Mouse (Mus musculus): ENCODE results near the gene Sgsm1.

Sgsm1 gene

DNA sequence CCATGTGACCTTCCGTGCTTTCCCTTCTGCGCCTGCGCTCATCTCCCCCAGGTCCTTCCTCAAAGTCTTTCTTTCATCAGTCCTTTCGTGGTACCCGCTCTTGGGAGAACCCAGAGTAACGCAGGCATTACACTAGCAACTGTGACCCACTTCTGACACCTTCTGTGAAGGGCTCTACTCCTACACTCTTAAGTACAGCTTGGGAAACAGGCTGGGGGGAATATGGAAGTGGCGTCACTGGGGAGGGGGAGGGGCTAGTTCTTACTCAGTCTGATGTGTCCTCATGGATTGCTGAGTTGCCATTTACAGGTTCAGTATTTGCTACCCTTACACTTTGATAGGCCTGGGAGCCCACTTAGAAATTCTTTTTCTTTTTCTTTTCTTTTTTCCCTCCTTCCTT, 29.0 kb downstream of the Sgsm1 start:
- no peak for DNase-seq (ENCODE audit: low spot score)

DNA sequence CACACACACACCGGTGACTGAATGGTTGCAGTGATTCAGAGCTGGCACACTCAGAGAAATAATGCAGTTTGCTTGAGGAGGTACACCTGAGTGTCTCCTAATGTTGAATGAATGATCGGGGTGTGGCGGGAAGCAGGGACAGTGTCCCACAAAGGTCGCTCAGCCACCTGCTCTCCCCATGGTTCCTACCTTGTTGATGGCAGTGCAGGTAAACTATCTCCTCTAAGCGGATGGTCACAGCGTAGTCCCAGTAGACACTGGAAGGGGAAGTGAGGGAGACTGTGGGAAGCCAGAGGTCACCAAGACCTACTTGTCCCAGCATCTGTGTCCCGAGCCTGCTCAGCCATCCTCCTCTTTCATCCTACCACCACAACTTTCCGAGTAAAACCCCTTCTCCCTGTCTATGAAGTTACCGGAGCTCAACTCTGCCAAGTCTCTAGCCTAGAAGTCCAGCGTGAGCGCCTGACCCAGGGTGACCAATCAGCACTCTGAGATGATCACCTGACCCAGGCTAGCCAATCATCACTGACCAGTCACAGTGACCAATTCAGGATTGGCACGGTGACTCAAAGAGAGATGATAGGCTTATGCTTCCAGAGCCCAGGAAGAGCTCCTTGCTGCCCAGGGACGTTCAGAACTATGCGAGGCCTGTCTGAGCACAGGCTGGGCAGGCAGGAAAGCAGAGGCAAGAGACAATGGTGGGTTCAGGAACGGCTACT, 30.3 kb downstream of the Sgsm1 start:
- no peak for DNase-seq (ENCODE audit: low spot score)

DNA sequence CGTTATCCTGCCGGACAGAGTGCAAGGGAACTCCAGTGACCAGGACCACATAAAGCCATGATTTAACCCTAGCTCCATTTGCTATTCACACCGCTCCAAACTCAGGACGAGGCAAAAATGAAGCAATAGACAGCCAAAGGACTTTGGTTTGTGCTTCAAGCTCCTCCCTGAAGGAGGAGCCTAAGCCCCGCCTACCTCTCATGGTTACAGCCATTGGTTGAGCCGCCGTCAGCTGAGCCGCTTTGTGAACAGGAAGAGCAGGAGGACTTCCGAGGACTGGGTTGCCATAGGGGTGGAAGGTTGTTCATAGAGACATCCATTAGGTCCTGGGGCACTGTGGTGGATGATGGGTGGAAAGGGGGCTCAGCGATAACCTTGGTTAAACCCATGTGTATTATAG, 34.7 kb downstream of the Sgsm1 start:
- DNase-seq (ENCODE audit: low spot score): no peak

DNA sequence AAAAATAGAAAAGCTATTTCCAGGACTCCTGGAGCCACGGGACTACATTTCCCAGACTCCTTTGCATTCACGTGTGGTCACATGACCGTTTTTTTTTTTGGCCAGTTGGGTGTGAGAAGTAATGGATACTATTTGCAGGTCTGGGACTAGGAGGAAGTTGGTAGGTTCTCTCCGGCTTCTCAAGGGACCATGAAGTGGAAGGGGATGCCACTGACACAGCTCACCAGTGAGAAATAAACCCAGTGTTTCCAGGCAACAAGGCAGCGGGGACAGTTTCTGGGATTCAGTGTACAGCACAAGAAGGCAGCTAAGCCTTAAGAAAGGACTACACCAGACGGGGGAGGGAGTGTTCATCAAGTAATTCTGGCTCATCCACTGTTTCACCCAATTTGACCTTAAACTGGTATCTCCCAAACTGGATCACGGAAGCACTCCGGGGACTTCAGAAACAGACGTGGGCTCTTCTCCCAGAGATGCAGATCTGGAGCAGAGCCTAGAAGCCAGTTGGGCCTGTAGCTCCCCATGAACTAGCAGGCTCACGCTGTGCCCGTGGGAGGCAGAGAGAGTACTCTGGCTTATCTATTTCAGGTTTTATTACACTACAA, 39.3 kb downstream of the Sgsm1 start:
- DNase-seq (ENCODE audit: low spot score): no peak

DNA sequence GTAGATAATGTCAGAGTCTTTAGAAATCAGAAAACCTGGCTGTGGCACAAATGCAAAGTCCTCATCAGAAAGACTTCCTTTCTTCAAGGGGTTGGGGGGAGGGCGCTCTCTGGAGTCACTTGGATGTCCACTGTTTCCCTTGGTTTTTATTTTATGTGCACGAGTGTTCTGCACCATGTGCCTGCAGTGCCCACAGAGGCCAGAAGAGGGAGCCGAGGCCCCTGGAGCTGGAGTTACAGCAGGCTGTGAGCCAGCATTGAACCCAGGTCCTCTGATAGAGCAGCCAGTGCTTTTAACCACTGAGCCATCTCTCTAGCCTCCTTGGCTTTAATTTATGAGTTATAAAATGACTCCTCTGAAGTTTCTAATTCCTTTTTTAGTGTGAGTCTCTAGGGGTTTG, 40.5 kb downstream of the Sgsm1 start:
- no peak for DNase-seq (ENCODE audit: low spot score)

DNA sequence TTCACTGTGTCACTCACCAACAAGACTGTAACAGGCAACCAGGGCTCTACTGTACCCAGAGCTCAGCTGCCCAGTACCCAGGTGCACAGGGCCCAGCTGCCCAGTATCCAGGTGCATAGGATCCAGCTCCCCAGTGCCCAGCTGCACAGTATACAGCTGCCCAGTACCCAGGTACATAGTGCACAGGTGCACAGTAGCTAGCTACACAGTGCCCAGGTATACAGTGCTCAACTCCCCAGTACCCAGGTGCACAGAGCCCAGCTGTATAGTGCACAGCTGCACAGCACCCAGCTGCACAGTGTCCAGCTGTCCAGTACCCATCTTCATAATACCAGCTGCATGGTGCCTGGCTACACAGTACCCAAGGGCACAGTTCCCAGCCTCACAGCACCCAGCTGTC, 42.3 kb downstream of the Sgsm1 start:
- DNase-seq (ENCODE audit: low spot score): no peak

DNA sequence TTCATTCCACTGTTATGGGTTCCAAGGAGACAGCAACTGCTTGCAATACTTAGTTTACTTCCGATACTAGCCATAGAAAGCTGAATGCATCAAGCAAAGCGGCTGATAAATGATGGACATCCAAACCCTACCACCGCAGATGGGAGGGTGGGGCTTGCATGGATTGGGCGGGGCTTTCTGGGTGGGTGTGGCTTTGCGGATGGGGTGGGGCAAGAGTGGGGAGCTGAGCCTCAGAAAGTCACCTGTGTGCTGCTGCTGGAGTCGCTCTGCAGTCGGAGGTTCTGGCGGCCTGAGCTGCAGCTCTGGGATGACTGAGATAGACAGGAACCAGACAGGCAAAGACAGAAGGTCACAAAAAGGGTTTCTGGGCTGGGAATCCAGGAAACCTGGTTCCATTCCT, 44.9 kb downstream of the Sgsm1 start:
- DNase-seq (ENCODE audit: low spot score): no peak

DNA sequence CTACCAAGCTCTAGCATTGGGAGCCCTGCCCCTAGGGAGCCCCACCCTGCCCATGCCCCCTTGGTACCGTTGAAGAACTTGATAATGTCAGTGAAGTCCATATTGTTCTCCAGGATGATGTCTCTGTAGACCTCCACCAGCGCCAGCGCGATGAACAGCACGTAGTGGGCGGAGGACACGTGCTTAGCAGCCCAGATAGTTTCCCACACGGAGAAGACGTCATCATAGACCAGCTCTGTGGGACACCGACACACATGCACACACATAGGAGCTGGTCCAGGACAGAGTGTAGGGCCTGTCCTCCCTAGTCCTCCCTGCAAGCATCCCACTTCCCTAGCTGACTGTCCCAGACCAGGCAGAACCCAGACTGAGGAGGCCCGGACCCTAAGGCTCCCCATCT, 59.8 kb downstream of the Sgsm1 start:
- DNase-seq (ENCODE audit: low spot score): no peak

DNA sequence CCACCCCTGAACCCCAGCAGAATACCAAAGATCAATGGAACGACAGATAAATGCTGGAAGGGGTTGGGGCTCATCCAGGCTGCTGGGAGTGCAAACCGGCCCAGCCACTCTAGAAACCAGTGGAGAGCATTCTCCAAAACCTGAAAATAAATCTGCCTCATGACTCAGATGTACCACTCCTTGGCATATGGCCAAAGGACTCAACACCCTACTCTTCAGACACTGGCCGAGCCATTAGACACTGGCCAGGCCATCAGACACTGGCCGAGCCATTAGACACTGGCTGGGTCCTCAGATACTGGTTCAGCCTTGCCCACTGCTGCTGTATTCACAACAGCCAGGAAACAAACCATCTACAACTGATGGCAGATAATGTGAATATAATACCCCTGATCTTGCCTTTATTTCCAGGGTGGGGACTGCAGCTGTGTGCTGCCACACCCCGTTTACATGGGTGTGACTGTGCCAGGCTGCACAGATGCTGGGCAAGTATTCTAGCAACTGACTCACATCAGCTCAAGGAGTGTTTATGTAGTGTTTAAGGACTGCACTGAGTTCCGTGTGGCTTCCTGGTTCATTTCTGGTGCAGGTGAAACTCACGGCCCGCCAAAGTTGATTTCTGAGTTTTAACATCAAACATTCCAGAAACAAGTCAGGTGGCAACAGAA, 61.2 kb downstream of the Sgsm1 start:
- no peak for DNase-seq (ENCODE audit: low spot score)

DNA sequence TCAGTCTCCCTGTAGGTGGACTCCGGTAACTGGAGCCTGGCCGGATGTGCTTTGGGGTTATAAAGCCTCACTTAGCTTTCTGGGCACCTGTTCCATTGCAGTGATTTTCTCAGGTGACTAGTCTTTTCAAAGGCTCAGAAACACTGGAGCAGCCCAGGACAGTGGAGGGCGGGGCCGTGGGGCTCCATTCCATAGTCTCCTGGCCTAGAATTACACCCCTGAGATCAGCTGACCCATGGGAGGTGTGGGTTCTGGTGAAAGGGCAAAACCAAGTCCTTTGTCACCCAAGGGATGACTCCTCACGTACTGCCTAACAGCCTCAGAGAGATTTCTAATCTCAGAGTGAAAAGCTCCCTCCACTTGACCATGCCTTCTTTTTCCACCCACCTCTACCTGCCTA, 80.4 kb downstream of the Sgsm1 start:
- no peak for DNase-seq (ENCODE audit: low spot score)

DNA sequence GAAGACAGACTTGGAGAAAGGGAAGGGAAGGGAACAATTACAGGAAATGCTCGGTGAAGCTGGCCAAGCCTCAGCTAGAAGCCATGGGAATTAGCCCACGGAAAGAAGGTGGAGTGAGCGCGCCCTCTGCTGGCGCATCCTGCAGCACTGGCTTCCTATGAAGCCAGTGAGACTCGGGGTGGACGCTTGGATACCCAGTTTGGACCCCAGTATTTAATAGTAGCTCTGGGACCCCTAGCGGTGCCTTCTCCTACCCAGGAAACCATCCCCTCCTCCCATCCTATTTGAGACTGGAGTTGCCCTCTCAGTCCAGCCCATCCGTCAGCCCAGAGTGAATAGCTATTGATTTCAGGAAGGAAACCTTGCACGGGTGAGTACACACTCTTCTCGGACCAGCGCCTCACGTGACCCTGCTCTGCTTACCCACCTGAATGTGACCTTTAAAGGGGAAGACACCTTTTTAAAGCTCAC, 83.9 kb downstream of the Sgsm1 start, which contains the start of gene Tmem211:
Gene Tmem211, plus strand, starts transcription at position 278 of the 471 bp plus-strand sequence.
- DNase-seq (ENCODE audit: low spot score): peak; percentile 54

DNA sequence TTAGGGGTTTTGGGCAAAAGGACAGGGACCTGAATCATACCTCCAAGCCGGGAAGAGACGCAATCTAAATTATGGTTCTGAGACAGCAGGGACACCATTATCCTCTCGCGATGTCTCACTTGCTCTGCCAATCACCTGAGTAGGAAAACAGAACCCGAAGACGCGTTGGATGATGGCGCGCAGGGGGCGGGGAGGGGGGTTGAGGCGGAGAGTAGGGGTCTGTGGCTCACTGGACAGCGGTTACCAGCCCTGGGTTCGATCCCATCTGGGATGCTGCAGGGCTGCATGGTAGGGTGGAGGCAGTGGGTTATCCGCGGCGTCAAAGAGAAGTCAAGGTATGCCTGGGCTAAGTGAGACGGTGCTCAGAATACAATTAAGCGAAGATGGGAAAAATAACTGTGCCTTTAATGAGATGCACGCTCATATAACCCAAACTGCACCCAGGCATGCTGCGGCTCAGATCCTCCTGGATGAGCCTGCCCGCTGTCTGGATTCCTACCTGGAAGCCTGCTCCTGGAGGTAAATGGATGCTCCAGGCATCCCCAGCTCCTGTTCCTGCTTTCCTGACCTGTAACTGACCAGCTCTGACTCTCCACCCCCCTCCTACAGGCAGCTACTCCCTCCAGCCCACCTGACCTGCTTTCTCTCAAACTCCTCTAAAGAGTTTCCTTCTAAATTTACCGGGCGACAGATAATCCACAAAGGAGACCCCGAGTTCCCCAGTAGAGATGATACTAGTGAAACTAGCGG, 84.7 kb downstream of the Sgsm1 start:
- no peak for DNase-seq (ENCODE audit: low spot score)

DNA sequence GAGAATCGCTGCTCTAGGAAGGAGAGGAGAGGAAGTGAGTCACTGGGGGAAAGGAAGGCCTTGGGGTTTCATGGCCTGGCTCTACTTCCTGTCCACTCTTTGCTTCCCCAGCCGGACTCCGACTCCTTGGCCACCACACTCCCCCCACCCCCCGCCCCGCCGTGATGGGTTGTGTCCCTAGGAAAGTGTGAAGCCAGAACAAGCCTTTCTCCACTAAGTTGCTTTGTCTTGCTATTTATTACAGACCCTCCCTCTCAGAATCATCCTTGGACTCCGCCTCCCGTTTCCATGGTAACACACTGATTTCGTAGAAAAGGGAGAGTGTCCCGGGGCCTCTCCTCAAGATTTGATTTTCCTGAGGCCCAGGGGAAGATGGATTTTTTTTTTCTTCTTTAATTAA, 85.3 kb downstream of the Sgsm1 start:
- no peak for DNase-seq (ENCODE audit: low spot score)

DNA sequence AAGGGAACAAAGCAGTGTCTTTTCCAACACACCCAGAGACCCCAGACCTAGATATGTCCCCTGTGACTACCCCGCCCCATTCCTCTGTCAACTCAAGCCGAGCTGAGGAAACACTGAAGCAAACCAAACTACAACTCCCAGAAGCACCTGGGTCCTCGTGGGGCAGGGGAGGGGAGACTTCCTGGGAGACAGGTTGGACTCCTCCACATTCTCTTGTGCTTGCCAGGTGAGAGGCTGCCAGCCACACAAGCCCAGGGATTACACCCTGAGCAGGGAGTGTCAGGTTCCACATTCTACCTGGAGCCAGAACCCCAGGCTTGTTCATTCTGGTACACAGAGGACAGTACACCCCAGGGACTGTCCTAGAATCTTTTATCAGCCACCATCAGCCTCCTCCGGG, 86.7 kb downstream of the Sgsm1 start:
- DNase-seq (ENCODE audit: low spot score): no peak

DNA sequence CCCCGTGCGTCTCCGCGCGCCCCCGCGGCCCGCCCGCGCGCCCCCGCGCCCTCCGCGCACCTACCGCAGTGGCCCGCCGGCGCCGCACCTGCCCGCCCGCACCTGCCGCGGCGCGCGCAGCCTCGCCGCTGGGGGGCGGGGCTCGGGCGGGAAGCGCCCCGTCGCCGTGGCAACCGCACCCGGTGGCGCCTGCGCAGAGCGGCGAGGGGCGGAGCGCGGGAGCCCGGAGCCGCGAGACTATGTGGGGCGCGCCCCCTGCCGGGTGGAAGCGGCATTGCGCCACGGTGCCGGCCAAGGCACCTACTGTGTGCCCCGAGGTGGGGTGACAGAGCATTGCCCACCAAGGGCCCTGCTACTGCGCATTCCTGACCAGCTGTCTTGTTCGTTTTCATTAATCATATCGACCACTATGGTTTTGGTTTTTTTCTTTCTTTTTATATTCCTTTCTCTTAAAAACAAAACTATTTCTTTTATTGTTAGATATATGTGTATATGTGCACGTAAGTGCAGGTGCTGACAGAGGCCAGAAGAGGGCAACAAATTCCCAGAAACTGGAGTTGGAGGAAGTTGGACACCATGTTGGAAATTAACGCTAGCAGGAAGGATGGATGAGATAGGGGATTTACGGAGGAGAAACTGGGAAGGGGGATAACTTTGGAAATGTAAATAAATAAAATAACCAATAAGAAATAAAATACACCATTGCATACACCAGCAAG, 89.3 kb downstream of the Sgsm1 start, which contains the start of gene 2900026A02Rik:
Gene 2900026A02Rik, minus strand, starts transcription at position 90 of the 719 bp plus-strand sequence.
- DNase-seq (ENCODE audit: low spot score): peak; percentile 50

DNA sequence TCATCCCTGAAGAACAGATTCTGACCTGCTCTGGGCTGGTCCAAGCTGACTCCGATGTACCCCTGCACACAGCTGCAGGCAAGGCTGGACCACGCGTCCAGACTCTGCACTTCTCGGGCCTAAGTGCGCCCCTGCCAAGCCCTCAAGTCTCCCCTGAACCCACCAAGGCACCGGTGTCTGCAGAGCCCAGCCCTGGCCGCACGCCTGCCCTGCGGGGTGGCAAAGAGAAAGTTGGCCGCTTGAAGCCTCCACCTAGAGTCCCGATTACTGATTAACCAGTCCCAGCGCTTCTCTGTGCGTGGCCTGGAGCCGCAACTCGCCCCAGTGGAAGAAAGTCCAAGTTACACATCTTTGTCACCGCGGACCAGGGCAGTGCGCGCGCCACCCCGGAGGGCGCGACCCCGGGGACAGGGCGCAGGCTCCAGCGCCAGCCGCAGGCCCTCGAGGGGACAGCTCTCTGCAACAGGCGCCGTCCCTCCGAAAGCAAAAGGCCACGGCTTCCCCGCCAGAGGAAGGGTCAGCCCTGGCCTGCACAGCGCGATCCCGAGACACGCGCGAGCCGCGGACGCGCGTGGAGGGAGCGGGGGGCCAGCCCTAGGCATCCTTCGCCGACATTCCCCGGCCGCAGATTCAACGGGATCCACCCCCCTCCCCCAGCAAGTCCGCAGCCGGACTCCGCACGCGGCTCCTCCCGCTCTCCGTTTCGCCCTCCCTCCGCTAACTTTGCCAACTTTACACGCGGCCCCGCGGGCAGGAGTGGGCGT, 90.0 kb downstream of the Sgsm1 start:
- DNase-seq (ENCODE audit: low spot score): no peak

DNA sequence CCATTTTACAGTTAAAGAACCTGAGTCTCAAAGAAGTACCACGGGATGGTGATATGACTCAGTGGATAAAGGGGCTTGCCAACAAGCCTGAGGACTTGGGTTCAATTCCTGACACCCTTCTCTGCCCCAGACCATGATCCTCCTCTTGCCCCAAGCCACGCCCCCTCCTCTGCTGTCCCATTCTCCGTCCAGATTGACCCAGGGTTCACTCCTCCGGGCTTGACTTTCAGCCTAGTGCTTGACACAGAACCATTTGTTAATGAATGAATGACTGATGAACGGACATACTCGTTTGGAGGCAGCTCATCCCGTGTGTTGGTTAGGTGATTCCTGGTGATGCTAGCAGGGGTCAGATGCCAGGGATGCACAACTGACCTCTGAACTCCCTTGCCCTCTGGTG, 90.7 kb downstream of the Sgsm1 start:
- no peak for DNase-seq (ENCODE audit: low spot score)

DNA sequence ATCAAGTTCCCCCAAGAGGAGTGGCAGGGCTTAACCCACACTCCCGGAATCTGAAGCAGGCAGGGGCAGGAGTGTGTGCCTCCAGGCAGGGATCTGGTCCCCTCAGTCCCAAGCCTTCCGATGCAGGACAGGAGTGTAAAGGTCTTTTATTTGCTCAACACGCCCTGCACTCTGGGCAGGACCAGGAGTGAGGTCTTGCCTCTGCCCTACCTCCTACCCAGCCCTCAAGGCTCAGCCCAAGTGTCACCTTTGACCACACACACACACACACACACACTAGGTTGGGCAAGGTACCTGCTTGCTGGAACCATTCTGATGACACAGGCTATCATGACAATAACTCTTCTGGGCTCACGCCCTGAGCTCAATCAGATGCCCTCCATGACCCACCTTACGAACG, 91.1 kb downstream of the Sgsm1 start:
- DNase-seq (ENCODE audit: low spot score): no peak

DNA sequence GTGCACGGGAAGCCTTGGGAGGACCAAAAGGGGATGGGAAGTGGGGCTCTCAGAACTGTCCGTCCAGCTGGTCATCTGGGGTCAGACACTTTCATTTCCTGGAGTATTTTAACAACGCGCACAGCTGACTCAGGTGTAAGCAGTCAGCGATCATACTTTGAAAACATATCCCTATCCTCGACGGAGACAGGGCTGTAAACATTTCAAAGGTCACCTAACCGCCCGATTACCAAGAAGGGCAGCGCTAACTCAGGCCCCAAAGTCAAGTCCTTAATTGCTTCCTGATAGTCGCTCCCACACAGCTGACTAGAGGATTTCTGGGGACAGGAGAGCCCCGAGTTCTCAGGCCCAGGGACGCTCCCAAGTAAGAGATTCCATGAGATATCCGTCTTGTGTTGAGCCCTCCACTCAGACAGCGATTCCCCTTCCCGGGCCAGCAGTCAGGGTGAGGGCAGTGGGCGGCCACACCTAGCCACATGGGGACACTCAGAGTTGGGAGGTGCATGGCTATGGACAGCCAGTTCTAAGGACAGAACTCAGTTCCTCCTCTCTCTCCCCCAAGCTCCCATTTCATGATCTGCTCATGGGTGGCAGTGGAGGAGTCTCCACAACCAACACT, 91.9 kb downstream of the Sgsm1 start:
- no peak for DNase-seq (ENCODE audit: low spot score)

DNA sequence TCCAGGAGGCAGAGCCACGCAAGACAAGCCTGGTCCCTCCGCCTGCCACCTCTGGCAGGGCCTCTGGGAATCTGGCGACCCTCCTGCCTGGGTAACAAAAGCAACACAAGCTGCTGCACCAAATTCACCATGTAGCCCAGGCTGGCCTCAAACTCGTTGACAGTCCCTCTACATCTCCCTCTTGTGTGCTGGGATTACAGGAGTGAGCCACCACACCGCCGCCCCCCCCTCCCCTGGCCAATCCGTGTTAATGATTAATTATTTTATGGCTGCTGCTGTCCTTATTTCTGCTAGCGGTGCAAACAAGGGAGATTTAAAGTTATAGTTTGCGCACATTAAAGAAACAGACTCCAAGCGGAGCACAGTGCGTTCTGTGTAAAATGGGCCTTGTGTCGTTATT, 93.5 kb downstream of the Sgsm1 start:
- DNase-seq (ENCODE audit: low spot score): no peak
